Mouse (Mus musculus): ENCODE measurements around the gene Ccnd3. TPM values are rescaled to one million over a fixed set of nuclear protein-coding genes. Genes with fewer than 3 reads are reported as not detected.

Ccnd3 gene
- polyA plus RNA-seq, 1 experiment = 580 TPM

DNA sequence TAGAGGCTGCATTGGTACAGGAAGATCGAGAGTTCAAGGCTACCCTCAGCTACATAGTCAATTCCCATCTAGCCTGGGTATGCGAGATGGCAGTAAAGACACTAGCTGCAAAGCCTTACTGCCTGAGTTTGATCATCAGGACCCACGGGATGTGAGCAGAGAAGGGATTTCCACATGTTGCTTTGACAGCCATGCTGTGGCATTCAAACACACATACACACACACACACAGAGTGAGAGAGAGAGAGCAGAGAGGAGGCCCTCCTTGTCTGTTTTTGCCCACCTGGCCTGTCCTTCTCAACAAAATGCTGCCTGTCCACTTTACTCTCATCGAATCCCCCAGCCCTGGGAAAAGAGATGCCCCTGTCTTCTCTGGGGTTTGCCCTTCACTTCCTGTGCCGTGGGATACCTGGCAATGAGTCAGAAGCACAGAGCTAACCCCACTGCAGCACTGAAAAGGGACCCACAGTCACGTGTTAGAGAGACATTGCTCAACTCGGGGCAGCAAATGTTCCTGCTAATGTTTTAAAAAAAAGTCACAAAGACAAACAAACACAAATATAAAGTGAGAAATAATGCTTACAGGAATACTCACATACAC is 38.3 kb downstream of the Ccnd3 start:
- TF ChIP-seq GATA1 (IDR thresholded peaks at IDR 0.05; ENCODE audit: low read length) = no peak

DNA sequence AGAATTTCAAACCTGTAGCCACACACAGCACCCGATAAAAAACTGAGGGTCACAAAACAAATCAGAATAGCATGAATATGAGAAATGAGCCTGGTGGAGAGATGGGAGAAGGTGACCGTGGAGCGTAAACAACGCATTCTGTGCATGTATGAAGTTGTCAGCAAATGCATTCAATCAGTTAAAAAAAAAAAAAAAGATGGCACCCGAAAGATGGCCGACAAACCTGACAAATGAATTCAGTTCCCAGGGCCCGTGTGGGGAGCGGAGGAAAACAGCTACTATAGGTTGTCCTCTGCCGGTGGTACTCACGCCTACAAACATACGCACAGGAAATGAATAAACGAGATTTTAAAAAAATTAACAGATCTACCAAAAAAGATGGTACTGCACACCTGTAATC is 40.3 kb downstream of the Ccnd3 start:
- no peak for TF ChIP-seq GATA1 (IDR thresholded peaks at IDR 0.05; ENCODE audit: low read length)

DNA sequence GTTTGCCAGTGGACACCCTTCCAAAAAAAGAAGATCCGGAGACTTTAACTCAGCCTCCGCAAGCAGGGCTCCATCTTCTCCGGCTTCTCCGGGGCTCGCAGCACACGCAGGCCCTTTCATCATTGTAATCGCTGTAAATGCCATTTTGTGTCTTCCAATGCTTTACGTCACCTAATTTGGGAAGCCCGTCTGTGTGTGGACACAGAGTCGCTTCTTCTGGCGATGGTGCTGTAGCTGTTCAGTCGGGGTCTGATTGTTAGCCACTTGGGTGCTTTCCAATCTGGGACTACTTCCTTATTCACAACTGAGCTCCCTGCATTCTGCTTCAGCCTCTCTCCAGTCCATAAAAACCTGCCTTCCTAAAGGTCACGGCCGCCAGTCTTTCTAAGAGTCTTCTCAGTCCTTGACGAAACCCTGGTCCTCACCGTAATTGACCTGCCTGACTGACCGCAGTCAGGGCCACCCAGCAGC is 41.0 kb downstream of the Ccnd3 start:
- TF ChIP-seq GATA1 (IDR thresholded peaks at IDR 0.05; ENCODE audit: low read length) = no peak

DNA sequence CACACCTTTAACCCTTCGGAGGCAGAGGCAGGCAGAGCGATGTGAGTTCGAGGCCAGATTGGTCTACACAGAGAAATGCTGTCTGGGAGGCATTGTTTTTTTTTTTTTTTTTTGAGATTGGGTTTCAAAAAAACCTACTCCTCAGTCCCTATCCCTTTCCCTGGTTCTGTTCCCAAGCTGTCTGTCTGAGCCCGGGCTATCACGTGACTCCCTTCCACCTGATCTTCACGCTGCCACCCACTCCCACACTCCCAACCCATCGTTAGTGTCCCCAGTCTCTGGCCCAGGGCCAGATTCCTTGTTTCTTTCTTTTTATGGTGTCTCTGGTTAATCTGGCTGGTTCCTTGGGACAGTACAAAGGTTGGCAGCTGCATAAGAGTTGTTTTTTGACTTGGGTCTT is 46.2 kb downstream of the Ccnd3 start:
- TF ChIP-seq GATA1 (IDR thresholded peaks at IDR 0.05; ENCODE audit: low read length) = no peak

DNA sequence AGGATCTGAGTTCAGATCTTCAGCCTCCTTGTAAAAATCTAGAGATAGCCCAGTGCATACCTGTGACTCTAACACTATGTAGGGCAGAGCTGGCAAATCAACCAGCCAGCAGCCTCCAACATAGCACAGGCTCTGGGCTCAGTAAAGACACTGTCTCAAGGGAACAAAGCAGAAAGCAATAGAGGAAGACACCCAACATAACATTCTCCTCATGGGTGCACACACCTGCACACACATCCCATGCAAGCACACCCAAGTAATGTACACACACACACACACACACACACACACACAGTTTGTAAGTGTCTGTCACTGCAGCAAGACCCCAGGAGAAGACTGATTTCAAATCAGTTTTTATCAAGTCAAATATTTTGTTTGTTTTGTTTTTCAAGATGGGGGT is 48.1 kb downstream of the Ccnd3 start:
- no peak for TF ChIP-seq GATA1 (IDR thresholded peaks at IDR 0.05; ENCODE audit: low read length)

DNA sequence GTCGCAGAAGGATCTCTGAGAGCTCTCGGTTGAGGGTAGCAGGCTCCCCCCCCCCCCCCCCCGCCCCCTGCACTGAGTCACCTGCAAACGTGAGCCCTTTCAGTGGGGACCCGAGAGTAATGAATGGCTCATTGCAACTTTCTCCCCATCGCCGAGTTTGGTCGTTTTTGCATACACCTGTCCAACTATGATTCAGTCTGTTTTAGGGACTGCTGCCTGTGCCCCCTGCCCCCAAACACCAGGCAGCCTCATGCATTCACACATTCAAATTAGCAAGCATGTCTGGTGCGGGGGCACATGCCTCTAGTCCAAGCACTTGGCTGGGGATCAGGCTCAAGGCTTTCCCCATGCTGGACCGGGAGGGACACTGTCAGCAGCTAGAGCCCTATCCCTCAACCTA is 49.8 kb downstream of the Ccnd3 start:
- no peak for TF ChIP-seq GATA1 (IDR thresholded peaks at IDR 0.05; ENCODE audit: low read length)

DNA sequence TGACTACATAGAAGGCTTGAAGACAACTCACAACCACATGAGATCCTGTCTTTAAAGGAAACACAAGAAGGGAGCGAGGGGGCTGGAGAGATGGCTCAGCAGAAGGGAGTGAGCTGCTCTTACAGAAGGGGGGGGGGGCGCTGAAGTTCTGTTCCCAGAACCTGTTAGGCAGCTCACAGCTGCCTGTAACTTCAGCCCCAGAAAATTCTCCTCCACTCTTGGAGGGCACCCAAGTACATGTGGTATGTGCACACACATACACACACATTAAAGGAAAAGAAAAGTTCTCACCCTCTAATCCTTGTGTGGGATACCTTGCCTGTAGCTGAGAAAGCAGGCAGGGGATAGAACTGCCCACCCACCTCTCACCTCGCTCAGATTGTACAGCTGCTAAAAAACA is 52.3 kb downstream of the Ccnd3 start:
- TF ChIP-seq GATA1 (IDR thresholded peaks at IDR 0.05; ENCODE audit: low read length) = no peak

DNA sequence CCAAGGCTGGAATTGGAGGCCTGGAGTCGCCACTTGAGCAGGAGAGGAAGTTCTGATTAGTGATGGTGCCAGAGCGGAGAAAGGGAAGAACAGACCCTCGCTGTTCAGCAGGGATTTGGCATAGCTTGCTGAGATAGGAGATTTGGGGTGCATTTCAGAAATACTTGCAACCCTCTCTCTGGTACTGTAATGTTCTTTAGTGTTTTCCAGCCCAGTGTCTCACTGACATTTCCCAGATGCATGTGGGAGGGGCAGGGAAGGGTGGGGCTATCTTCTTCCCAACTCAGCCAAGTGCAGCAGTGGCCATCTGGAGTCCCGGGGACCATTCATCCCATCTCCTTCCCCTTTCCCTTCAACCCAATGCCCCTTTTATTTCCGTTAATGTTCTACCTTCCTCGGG is 54.9 kb downstream of the Ccnd3 start:
- no peak for TF ChIP-seq GATA1 (IDR thresholded peaks at IDR 0.05; ENCODE audit: low read length)

DNA sequence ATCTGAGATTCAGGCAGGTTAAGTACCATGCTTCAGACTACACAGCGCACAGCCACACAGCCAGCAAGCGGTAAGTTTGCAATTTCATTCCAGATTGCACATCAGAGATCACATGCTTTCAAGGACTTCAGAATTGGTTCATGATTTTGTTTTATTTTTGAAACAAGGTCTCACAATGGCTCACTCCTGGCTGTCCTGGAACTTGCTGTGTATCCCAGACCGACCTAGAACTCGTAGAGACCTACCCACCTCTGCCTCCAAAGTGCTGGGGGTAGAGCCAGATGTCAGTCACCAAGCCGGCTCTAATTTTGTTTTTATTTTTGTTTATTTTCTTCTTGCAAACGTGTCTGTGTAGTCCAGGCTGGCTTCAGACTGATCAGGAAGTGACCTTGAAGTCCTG is 58.0 kb downstream of the Ccnd3 start:
- no peak for TF ChIP-seq GATA1 (IDR thresholded peaks at IDR 0.05; ENCODE audit: low read length)

DNA sequence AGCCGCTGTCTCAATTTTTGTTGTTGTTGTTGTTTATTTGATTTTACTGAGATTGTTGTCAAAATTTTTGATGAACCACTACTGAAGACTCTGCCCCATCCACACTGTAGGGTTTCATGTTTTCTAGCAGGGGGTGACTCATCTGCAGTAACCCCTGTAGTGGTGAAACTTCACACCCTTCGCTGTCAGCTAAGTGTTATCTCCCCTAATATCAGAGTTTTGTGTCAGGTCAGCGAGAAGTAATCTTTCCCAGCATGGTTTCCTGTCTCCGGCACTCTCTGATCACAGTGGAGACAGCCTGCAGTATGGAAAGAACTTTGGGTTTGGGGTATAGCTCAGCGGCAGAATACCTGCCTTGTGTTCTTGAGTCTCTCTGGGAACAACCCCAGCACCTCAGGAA is 59.8 kb downstream of the Ccnd3 start:
- peak; percentile 14 for TF ChIP-seq GATA1 (IDR thresholded peaks at IDR 0.05; ENCODE audit: low read length)

DNA sequence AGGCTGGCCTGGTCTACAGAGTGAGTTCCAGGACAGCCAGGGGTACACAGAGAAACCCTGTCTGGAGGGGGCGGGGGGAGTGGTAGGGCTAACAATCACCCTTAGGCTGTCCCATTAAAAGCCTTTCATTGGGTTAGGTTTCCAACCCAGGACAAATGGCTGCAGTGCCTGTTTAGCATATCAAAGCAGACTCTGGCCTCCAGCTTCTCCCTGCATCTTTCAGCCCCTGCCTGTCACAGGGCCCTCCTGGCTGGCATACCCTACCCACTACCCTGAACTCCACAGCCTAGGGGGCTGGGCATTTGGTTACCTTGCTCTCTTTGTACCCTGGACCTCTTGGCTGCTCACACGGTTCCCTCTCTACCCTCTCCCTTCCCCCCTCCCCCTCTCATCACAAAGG is 61.3 kb downstream of the Ccnd3 start:
- no peak for TF ChIP-seq GATA1 (IDR thresholded peaks at IDR 0.05; ENCODE audit: low read length)

DNA sequence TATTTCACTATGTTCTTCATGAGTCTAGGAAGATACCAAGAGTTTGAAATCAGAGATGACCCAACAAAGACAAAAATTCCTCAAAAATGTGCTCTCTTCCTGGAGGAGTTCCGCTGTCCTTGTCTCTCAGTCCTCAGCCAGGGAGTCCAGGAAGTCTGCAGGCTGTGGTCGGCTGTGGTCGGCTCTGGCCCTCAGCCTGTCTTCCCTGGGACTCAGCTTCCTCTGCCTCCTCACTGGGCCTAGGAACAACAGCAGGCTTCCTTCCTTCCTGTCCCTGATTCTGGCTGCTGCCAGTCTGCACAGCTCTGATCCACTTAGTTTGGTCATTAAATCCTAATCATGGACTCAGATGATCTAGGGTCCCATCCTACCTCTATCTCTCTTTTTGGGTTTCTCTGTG is 62.4 kb downstream of the Ccnd3 start:
- TF ChIP-seq GATA1 (IDR thresholded peaks at IDR 0.05; ENCODE audit: low read length) = no peak

DNA sequence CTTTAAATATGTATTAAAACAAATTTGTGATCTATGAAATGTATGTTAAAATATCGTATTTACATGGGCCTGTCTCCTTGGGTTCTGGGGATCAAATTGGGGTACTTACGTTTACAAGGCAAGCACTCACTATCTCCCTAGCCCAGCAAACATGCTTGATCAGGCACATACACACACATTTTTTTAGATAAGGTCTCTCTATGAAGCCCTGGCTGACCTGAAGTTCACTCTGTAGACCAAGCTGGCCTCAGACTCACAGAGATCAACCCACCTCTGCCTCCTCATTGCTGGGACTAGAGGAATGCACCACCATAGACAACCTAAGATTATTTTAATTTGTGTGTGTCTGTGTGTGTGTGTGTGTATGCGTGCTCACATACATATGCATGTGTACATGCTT is 63.5 kb downstream of the Ccnd3 start:
- TF ChIP-seq GATA1 (IDR thresholded peaks at IDR 0.05; ENCODE audit: low read length) = peak; percentile 85

DNA sequence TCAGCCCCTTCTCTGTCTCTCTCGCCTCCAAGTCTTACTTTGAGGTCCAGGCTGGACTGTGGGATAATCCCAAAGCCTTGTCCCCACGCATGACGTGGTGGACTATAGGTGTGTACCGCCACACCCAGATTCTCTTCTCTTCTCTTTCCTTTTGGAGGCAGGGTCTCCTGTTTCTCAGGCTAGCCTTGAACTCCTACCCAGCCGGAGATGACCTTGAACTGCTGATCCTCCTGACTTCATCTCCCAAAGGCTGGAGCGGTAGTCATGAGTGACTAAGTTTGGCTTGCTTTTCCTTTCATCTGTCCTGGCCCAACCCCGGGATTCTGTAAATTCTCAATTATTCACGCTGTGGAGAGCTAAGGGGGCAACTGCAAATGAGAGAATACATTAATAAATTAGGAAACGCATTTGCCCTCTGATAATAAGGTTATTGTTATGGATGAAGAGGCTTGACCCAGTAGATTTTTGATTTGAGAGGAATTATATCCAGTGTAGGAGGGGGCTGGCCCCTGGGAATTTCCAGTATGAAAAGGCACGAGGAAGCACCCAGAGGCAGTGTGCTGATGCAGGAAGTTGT is 64.2 kb downstream of the Ccnd3 start:
- TF ChIP-seq GATA1 (IDR thresholded peaks at IDR 0.05; ENCODE audit: low read length) = no peak

DNA sequence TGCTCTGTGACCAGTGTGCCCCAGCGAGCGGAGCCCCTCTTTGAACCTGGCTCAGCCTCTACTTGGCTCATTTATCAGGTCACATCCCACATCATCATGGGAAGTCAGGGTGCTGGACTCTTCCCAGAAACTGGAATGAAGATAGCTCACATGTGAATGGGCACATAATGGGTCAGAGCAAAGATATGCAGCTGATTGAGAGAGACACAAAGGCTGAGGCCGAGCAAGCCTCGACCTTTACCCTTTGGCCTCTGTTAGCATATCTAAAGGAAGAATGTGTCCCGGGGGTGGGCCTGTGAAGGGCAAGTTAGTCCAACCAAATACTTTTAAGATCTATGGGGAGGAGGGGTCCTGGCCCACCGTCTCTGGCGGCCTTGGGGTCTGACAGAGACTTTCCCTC is 66.8 kb downstream of the Ccnd3 start:
- TF ChIP-seq GATA1 (IDR thresholded peaks at IDR 0.05; ENCODE audit: low read length) = no peak

DNA sequence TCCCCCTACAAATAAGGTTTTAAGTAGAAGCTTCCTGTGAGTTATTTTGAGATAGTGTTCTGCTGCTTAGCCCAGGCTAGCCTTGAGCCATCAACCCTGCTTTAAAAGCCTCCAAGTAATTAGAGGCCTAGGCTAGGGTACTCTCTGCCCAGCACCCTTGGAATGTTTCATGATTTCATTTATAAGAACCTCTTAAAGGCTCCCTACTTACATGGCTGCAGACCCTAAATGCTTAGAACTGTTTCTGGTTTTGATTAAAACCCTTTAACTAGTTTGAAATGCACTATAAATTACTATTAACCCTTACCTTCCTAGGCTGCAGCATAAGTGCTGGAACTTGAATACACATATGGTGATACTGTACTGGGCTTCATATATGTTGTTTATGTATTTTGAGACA is 67.6 kb downstream of the Ccnd3 start:
- no peak for TF ChIP-seq GATA1 (IDR thresholded peaks at IDR 0.05; ENCODE audit: low read length)

DNA sequence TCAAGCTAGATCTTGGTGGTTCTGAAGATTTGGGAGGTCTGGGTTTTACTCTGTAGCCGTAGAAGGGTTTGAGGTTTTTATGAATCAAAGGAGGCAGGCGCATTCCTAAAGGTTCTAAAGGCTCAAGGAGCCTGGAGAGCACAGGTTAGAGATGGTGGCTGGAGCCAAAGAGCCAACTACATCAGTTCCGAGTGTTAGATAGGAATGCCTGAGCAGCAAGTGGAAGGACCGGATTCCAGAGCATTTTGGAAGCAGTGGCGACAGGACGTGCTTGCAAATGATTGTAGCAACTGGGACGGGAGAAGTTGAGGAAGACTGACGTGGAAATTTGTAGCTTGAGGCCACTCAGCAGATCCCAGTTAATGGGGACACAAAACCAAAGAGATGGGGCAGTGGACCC is 69.2 kb downstream of the Ccnd3 start:
- TF ChIP-seq GATA1 (IDR thresholded peaks at IDR 0.05; ENCODE audit: low read length) = no peak

DNA sequence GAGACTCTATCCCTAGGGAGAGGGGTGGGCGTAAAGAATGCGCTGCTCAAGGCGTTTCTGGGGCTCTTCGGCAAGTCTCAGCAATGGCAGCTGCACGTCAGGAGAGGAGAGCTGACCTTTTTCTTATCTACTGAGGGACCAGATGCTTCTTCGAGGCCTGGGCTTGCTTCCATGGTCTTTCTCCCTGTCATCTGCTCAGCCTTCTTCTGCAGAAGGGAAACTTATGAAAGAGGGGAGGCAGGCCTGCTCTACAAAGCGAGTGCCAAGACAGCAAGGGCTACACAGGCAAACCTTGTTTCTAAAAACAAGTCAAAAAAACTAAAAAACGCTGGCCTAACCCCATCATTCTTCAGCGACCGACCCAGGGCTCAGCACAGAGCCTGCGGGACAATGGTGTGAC is 70.0 kb downstream of the Ccnd3 start:
- no peak for TF ChIP-seq GATA1 (IDR thresholded peaks at IDR 0.05; ENCODE audit: low read length)

All from G1E-ER4 (cell line).